Mouse (Mus musculus) pancreas, adult 10 weeks (tissue): ENCODE results near the gene Pomgnt1. TPM values are rescaled to one million over a fixed set of nuclear protein-coding genes. Genes with fewer than 3 reads are reported as not detected.

Experiments used
- polyA plus RNA-seq: library from polyadenylated mRNA; stranded (reverse); fragments of 350-450 nt; fragmentation: Illumina TruSeq; extraction: RNeasy Lipid Tissue Mini Kit (QIAGEN cat#74804); gene quantifications from one replicate; pipeline ENCODE4 v1.2.3, GENCODE M21; 2015; ENCODE audit warnings: low read depth, low replicate concordance; ENCODE audit not compliant: insufficient read depth

The Pomgnt1 gene
- polyA plus RNA-seq, result 20.5 TPM

DNA sequence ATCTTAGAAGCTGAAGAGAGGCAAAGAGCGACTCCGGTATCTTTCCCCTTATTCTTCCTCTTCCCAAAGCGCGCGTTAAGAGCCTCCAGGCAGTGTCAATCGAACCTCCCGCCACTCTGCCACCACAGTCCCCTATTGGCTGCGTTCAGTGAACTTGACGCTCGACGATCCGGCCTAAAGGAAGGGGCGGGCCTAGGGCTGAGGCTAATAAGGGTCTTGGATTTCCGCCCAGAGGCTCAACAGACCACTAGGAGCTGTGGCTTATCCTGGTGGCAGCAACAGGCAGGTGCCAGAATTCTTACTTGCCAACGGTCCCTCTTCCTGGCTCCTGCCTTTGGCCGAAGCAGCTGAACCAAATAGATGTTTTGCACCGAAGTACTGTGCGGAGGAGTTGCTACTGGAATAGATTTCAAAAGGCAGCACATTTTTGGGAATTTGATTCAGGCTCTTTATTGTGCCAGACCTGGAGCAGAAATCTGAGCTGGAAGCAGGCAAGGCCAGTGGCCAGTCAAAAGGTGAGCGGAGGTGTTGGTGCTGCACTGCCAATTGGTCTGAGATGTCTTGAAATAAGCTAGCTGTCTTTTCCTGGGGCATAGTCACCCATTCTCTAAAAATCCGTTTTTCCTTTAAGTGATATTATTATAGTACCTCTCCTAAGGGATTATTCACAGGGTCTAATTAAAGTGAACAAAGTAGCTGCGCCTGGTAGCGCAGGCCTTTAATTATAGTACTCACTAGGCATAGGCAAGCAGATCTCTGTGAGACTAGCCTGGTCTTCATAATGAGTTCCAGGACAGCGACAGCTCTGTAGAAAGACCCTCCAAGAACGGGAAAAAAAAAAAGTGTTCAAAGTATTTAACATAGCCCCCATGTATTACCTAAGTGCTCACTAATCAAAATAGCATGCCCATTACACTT is at the start of gene Pomgnt1, which contains the start of gene Rad54l:
TSS of gene Pomgnt1 (plus strand) at position 239 of the 918 bp plus-strand sequence.
TSS of gene Rad54l (minus strand) at position 89 of the 918 bp plus-strand sequence.

GRCm38 (mm10) chr4:116074861-116075620 is 48.6 kb upstream of the Pomgnt1 start, which contains the start of the genes Uqcrh and Lrrc41:
Gene Uqcrh (minus strand): TSS chr4:116075071.
Gene Lrrc41 (plus strand): TSS chr4:116075269.

DNA sequence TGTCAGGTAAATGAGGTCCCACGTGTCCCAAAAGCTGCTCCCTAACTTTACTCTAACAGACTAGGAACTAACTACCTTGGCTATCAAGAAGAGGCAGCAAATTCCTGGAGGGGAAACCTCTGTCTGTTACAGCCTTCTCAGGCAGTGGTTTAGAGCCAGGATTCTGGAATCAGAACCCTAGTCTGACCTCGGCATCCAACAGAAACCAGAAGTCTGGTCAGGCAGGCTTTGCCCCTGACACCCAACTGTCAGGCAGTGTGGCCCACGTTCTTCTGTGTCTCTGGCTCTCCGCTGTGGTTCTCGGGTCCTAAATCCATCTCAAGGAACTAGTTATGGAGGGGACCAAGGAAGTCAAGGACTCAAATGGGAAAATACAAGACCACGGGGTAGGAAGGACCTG is 27.6 kb downstream of the Pomgnt1 start, which contains the start of gene Lurap1:
TSS of gene Lurap1 (minus strand) at position 101 of the 400 bp plus-strand sequence.

DNA sequence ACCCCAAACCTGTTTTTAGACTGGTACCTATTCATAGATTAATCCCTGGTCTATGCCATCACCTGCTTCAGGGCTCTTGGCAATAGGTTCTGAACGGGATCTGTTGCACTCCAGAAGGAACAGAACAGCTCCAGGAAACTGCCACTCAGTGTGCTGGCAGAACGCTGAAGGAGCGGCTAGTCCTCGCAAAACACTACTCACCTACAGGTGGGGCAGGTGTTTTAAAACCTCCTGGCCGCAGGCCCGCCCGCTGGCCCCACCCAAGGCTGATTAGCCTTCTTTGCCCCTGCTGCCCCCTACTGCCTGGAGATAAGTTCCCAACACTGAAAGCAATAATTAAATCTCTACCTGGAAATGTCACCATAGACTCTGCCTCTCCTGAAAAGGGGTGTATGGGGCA is 43.8 kb downstream of the Pomgnt1 start, which contains the start of gene Tspan1:
TSS of gene Tspan1 (minus strand) at position 198 of the 400 bp plus-strand sequence.

GRCm38 (mm10) chr4:116173072-116173471 is 49.4 kb downstream of the Pomgnt1 start, which contains the start of the genes 1700042G07Rik and Gm49337:
Gene 1700042G07Rik (plus strand): TSS chr4:116173372.
Gene Gm49337 (plus strand): TSS chr4:116173384.

Other genes with a start within 250 kb of the Pomgnt1 start
- gene Kncn, start 239.4 kb upstream of the Pomgnt1 start, polyA plus RNA-seq, result not detected
- gene 6430628N08Rik, start 233.2 kb upstream of the Pomgnt1 start, polyA plus RNA-seq, result not detected
- not detected for gene Dmbx1, start 183.9 kb upstream of the Pomgnt1 start, polyA plus RNA-seq
- 6.7 TPM for gene Faah, start 105.9 kb upstream of the Pomgnt1 start, polyA plus RNA-seq
- 3.8 TPM for gene Nsun4, start 70.0 kb upstream of the Pomgnt1 start, polyA plus RNA-seq
- 206 TPM for gene Uqcrh, start 48.8 kb upstream of the Pomgnt1 start, polyA plus RNA-seq
- 7.6 TPM for gene Lrrc41, start 48.6 kb upstream of the Pomgnt1 start, polyA plus RNA-seq
- gene Rad54l, start 150 bp upstream of the Pomgnt1 start, polyA plus RNA-seq, result not detected
- gene Lurap1, start 27.5 kb downstream of the Pomgnt1 start, polyA plus RNA-seq, result 2.0 TPM
- gene Tspan1, start 43.8 kb downstream of the Pomgnt1 start, polyA plus RNA-seq, result 0.89 TPM
- not detected for gene 1700042G07Rik, start 49.5 kb downstream of the Pomgnt1 start, polyA plus RNA-seq
- not detected for gene Gm49337, start 49.5 kb downstream of the Pomgnt1 start, polyA plus RNA-seq
- 3.6 TPM for gene Pik3r3, start 97.8 kb downstream of the Pomgnt1 start, polyA plus RNA-seq